Mouse (Mus musculus) E14TG2a.4 (cell line): Measurements from ENCODE around the gene Baiap2l2.

Experiments used
- CTCF ChIP-seq: conservative IDR thresholded peaks from 2 replicates; pipeline ENCODE4 v1.5.1; 2014; ENCODE audit warnings: low read length
- NANOG ChIP-seq: IDR thresholded peaks from 2 replicates; pipeline ENCODE4 v1.6.1; 2014; ENCODE audit warnings: borderline replicate concordance, low read length, mixed read lengths

GRCm38 (mm10) chr15:79251168-79251567 is 34.2 kb downstream of the Baiap2l2 start:
- TF ChIP-seq CTCF (no peak), NANOG (no peak)
